Mouse (Mus musculus) intestine, postnatal 0 days (tissue): ENCODE data around the gene Dusp16. TPM values are rescaled to one million over a fixed set of nuclear protein-coding genes. Genes with fewer than 3 reads are reported as not detected.

Experiments
- ATAC-seq: fragments of 200-750 bp; cut with Nextera tagmentation; 2 replicates; pipeline ENCODE4 v1.8.0; 2017; ENCODE audit warnings: mild to moderate bottlenecking, moderate TSS enrichment, moderate library complexity
- H3K27ac ChIP-seq: fragments of 300-500 bp; sonication (generic); 2 replicates; pipeline ENCODE4 v1.5.1; 2014; ENCODE audit warnings: mild to moderate bottlenecking, low read depth, low read length, moderate library complexity
- H3K27me3 ChIP-seq: fragments of 300-500 bp; sonication (generic); replicated peaks from 2 replicates; pipeline ENCODE4 v1.6.1; 2014; ENCODE audit warnings: low read length, mixed read lengths; ENCODE audit not compliant: control insufficient read depth, insufficient read depth
- H3K36me3 ChIP-seq: fragments of 300-500 bp; sonication (generic); 2 replicates; pipeline ENCODE4 v1.6.1; 2014; ENCODE audit warnings: mild to moderate bottlenecking, moderate library complexity; ENCODE audit not compliant: control insufficient read depth, insufficient read depth
- H3K4me1 ChIP-seq: fragments of 300-500 bp; sonication (generic); replicated peaks from 2 replicates; pipeline ENCODE4 v1.6.1; 2014; ENCODE audit warnings: antibody characterized with exemption, low read length, mixed read lengths; ENCODE audit not compliant: control insufficient read depth, insufficient read depth
- H3K4me2 ChIP-seq: fragments of 300-500 bp; sonication (generic); replicated peaks from 2 replicates; pipeline ENCODE4 v1.6.1; 2014; ENCODE audit warnings: low read depth, mild to moderate bottlenecking, moderate library complexity
- H3K4me3 ChIP-seq: fragments of 300-500 bp; sonication (generic); 2 replicates; pipeline ENCODE4 v1.5.1; 2014; ENCODE audit warnings: low read depth, low read length
- H3K9ac ChIP-seq: fragments of 300-500 bp; sonication (generic); 2 replicates; pipeline ENCODE4 v1.6.1; 2014; ENCODE audit warnings: mild to moderate bottlenecking, low read depth, low read length
- H3K9me3 ChIP-seq: fragments of 300-500 bp; sonication (generic); 2 replicates; pipeline ENCODE4 v1.6.1; 2016; ENCODE audit warnings: mixed run types; ENCODE audit not compliant: control insufficient read depth
- CTCF ChIP-seq: sonication (generic); IDR thresholded peaks from 2 replicates; pipeline ENCODE4 v1.5.1; 2016; ENCODE audit warnings: low read depth, mild to moderate bottlenecking, control low read depth, antibody characterized with exemption, moderate library complexity
- WGBS: fragments of 180-500 bp; shearing (Covaris S2); extraction: QIAGEN DNeasy Blood & Tissue Kit; methylation state at CpG from one replicate; pipeline ENCODE4 v1.1.7; 2014; 5-methylcytosine and 5-hydroxymethylcytosine counted together
- polyA plus RNA-seq: library from polyadenylated mRNA; unstranded; fragments of >200 nt; fragmentation: Nextera tagmentation; extraction: Ambion mirVana; gene quantifications from 2 replicates; pipeline ENCODE4 v1.2.1, GENCODE M21; 2015

The Dusp16 gene
- polyA plus RNA-seq, 1 experiment from 2014 or later, result 6.7 TPM

DNA sequence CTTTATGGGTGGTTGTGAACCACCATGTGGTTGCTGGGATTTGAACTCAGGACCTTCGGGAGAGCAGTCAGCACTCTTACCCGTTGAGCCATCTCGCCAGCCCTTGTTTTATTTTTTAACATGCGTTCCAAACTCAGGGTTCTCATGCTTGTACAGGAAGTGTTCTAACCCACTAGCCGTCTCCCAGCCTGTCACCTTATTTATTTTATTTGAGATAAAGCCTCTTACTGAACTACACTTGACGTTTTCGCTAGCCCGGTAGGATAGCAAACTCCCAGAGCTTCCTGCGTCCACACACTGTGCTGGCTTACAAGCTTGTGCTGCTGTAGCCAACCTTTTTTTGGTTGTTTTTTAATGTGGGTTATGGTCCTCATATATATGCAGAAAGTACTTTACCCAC lies 126.6 kb downstream of the Dusp16 start:
- WGBS, result 71% methylated on average over 9 of the region's 9 CpGs
- no peak for TF ChIP-seq CTCF
- Histone ChIP-seq H3K27ac (no peak overlapping the region), H3K4me2 (no peak overlapping the region), H3K4me1 (peaks cover 1% of the 10 kb centered on the region; the same call in 1 of the 2 replicates), H3K36me3 (no peaks in the 10 kb centered on the region), H3K4me3 (no peak overlapping the region), H3K9ac (no peak overlapping the region), H3K27me3 (no peaks in the 10 kb centered on the region), H3K9me3 (no peaks in the 10 kb centered on the region)
- no peak for ATAC-seq

Other genes starting within 250 kb of the Dusp16 start
- 11.6 and 12.4 TPM in 2 replicates for gene Lrp6, start 225.7 kb downstream of the Dusp16 start, polyA plus RNA-seq
- gene Mansc1, start 160.1 kb downstream of the Dusp16 start, polyA plus RNA-seq, result 5.8 and 6.5 TPM in 2 replicates
- 13.5 and 15.1 TPM in 2 replicates for gene Borcs5, start 153.1 kb downstream of the Dusp16 start, polyA plus RNA-seq
- 4.6 and 4.9 TPM in 2 replicates for gene Crebl2, start 37.5 kb upstream of the Dusp16 start, polyA plus RNA-seq
- gene Gpr19, start 106.0 kb upstream of the Dusp16 start, polyA plus RNA-seq, result 6.5 and 7.3 TPM in 2 replicates
- gene Cdkn1b, start 127.8 kb upstream of the Dusp16 start, polyA plus RNA-seq, result 14.8 and 15.3 TPM in 2 replicates
- gene Apold1, start 189.1 kb upstream of the Dusp16 start, polyA plus RNA-seq, result 2.2 and 3.2 TPM in 2 replicates
- 32.6 and 33.5 TPM in 2 replicates for gene Ddx47, start 219.0 kb upstream of the Dusp16 start, polyA plus RNA-seq